Mouse (Mus musculus) E14TG2a.4 (cell line): ENCODE data around the gene Nell1.

ENCODE experiments used
- CTCF ChIP-seq: conservative IDR thresholded peaks from 2 replicates; pipeline ENCODE4 v1.5.1; 2014; ENCODE audit warnings: low read length
- POU5F1 ChIP-seq: IDR thresholded peaks from 2 replicates; pipeline ENCODE4 v1.6.1; 2014; ENCODE audit warnings: low read length, borderline replicate concordance

DNA sequence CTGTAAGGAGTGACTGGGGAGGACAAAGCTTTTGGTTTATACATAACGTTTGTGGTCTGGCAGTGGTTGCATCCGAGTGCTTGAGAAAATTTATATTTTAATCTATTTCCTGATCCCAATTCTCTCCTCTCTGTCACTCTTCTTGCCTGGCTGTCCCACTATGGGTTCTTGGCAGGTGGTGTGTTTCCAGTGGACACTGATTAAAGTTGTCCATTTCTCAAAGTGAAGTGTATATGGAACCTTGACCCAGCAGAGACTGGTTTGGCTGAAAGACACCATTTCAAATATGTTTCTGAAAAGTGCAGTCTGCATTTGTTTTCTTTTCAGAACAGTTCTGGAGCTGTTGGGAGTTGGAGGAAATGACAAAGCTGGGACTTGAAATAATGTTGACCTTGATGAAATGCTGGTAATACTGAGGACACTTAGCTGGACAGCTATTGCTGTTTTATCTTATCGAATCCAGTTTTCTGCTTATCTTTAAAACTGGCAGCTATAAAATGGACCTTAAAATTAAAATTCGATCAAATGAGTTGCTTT is 512.3 kb downstream of the Nell1 start:
- TF ChIP-seq CTCF: no peak
- no peak for TF ChIP-seq POU5F1
